Mouse (Mus musculus): ENCODE data around the gene 2310011J03Rik.

Gene 2310011J03Rik

DNA sequence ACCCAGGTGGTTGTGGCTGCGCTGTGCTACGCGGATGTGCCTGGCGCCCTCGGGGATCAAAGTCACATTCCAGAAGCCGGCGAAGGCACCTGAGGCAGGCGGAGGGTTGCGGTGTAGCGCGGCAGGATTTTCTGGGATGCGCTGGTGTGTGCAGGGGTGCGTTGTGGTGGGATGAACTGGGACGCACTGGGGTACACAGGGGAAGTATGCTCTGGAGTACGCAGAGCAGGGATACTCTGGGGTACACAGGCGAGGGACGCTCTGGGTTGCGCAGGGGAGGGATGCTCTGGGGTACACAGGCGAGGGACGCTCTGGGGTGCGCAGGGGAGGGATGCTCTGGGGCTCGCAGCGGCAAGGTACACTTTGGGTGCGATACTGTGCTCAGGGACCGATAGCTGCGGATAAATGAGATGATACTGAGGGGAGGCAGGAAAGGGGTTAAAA, 22.0 kb upstream of the 2310011J03Rik start:
- no peak for DNase-seq (ENCODE audit: extremely low read depth, low read depth, low spot score)

DNA sequence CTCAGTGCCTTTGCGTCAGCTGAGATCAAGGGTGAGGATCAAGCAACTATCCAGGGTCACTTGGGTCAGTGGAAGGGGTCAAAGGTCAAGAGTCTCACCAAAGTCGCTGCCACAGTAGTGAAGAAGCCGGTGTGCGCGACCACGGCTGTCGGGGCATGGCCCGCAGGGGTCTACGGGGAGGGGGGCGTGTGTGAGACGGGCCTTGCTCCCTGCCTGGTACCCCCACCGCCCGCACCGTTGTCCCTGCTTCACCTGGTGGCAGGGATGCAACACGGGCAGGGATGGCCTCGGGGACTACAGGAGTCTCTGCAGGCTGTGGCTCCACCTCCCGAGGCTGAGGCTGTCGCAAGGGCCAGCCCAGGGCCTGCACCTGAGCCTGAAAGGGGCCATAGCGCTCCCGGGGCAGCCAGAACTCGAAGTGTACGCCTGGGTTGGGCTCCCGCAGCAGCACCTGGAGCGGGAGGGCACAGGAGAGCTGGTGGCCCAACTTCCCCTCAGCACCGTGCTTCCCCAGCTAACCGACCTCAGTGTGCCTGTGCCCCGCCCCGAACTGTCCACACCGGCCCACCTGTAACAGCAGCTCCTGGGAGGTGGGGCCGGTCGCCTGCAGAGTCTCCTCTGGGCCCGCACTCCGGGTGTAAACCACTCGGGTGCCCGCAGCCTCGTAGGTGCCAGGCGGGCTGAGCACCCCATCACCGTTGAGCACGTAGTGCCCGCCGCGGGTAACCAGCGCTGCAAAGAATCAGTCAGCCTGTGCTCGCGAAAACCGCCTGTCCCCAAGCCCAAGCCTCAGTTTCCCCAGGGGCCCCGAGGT, 21.4 kb upstream of the 2310011J03Rik start:
- no peak for DNase-seq (ENCODE audit: extremely low read depth, low read depth, low spot score)

DNA sequence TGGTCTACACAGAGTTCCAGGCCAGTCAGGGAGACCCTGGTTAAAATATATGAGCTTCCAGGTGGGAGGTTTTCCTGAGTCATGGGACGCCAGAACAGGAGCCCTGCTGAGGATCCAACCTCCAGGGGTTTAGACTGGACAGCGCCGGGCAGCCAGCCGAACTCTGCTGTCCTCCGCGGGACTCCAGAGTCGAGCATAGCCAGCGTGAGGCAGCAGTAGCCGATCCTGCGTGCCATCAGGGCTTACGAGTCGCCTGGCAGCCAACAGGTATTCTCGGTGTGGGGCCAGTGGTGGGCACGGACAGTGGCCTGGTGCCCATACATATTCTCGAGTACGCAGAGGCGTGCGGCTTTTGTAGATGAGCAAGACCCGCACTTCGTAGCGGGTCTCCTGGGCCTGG, 20.7 kb upstream of the 2310011J03Rik start:
- no peak for DNase-seq (ENCODE audit: extremely low read depth, low read depth, low spot score)

DNA sequence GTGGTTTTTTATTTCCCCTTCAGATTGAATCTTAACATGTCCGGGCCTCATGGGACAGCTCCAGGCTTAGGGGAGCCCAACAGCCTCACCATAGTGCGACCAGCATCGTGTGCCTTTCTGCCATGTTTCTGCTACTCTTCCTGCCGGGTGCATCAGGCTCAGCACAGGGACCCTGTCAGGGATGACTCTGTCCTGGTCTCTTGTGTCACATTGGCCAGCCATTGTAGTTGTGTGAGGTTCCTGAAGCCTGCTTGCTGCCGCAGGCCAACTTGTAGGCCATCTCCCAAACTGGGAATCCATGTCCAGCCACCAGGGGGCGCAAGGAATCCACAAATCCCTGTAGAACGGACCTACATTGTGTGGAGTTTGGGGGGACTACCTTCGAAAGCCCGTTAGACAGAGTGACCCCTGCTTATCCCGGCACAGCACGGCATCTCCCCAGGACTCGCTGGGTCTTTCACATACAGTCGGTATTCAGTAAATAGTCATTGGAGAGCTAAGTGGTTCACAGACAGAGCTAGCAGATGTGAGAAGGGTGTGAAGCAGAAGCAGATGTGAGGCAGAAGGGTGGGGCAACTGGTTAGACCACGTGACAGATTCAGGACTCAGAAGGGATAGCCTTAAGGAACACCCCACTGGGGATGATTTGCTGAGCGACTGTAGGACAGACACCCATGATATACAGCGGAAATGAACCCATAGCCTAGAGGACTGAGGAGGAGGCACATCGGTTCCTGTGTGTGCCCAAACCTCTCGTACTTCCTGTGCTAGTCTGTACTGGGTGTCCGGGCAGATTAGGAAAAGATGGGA, 19.8 kb upstream of the 2310011J03Rik start:
- no peak for DNase-seq (ENCODE audit: extremely low read depth, low read depth, low spot score)

DNA sequence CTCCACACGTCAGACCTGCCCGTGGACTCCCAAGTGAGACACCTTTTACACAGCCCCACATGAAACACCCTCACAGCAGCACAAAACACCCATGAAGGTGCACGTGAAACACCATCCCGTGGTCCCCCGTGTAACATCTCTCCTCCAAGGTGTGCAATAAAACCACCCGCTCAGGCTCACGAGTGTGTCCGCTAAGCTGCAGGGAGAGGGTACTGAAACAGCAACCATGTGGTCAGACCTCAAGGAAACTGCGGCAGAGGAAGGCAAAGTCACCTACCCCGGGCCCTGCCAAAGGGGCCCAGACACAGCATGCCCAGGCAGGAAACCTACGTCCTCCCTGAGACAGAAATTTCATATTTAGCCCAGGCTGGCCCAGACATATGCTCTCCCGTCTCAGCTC, 15.9 kb upstream of the 2310011J03Rik start:
- no peak for DNase-seq (ENCODE audit: extremely low read depth, low read depth, low spot score)

DNA sequence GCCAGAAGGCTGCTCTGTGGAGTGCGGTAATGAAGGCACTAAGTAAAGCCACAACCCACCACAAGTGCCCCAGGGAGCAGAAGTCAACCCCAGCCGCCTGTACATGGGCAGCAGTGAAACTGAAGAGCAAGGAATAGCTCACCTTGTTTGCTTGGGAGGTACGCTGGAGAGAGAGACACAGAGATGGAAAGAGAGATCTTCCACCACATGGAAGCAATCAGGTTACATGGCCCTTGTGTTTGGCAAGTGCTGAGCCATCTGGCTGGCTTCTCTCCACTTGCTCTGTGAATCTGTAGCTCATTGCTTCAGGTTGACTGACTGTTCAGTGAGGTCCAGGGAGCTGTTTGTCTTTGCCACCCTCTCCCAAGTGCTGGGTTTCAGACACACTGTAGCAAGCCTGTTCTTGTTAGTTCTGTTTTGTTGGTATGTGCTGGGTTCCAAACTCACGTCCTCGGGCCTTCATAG, 12.2 kb upstream of the 2310011J03Rik start:
- DNase-seq (ENCODE audit: extremely low read depth, low read depth, low spot score): no peak

DNA sequence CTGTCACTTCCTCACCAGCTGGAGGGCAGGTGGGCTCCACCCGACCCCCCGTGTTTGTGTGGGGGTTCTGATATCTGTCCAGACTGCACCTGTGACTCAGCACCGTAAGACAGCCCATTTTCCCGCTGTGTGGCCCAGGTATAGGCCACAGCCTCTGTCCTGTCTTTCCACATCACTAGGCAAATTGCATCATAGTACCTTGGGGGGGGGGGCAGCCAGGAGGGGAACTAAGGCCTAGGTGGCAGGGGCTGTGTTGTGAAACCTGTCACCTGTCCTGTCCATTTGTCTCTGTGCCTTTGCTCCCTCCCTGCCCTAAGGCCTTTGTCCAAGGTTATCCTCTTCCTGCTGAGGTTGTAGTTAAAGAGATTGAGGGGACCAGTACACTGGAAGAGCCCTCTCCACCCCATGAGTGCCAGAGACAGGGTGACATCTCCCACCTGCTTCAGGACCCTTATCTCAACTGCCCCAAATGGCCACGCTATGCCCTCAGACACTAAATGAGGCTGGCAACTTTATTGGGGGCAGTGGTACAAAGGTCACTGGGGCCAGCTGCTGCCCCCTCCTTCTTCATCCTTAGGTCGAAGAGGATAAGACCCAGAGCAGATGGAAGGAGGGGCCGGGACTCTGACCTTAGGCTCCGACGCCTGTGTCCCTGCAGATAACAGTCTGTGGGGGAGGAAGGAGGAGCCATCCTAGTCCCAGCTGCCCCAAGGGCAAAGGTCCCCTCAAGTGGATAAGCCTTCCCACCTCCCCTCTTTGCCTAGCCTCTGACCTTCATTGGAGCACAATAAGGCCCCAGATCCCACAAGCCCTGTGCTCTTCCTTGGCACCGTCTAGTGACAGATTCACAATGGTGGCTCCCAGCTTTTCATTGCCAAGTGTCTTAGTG, 11.5 kb upstream of the 2310011J03Rik start:
- no peak for DNase-seq (ENCODE audit: extremely low read depth, low read depth, low spot score)

DNA sequence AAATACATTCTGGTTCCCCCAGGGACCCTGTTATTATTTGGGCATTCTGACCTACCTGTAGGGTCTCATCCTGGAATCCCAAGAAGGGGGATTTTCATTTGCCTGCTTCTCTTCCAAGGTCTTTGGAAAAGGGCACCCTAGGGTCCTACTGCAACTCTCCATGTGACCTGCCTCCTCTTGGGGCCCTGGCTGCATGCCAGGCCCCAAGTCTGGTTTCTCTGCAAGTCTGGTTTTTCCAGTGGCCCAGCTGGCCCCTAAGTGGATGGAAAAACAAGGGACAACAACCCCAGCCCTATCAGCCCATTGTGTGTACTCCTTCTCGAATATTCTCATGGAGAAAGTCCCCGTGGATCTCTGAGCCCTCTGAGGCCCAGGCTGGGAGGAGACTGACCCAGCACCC, 10.6 kb upstream of the 2310011J03Rik start:
- no peak for DNase-seq (ENCODE audit: extremely low read depth, low read depth, low spot score)

DNA sequence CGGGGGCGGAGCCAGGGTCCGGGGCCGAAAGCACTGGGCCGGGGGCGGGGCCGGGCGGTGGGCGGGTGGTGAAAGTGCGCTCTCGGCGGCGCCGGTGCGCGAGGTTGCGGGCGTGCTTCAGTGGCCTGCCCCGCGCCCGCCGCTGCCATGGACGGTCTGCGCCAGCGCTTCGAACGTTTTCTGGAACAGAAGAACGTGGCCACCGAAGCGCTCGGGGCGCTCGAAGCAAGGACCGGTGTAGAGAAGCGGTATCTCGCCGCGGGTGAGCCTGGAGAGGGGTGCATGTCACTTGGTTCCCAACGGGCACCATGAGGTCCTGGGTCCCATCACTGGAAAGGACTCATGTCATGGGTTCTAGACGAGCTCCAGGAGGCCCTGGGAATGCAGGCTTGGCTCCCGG, 9.7 kb upstream of the 2310011J03Rik start:
- no peak for DNase-seq (ENCODE audit: extremely low read depth, low read depth, low spot score)

DNA sequence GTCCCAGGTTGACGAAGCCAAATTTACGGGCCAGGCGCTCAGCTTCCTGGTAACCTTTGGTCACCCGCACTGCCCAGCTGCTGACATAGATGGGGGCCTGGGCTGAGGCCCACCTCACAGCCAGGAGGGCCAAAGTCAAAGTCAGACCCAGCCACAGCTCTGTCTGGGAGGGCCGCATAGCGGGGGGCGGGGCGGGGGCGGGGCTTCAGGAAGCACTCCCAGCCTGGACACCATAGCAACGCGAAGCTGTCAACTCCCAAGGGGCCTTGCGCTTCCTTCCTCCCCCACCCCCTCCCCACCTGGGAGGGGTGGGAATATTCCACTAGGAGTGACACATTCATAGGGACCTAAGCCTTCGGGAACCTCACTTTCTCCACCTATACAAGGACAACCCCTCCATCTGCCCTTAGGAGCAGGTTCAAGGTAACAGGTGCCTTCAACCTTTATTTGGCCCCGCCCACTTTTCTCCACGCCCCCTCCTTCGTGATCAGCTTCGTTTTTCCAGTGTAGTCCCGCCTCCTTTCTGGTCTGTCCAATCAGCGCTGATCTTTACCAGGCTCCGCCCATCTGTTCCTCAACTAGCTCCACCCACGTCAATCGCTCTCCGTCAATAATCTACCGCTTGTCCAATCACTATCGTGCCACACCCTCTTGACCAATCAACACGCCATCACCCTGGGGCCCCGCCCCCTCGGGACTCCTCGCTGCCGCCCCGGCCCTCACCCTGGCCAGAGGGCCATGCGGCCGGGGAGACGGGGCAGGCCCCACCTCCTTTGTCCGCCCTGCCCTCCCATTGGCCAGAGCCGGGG, 9.1 kb upstream of the 2310011J03Rik start, which contains the start of the genes Pcsk4 and Reep6:
Pcsk4 (minus strand) TSS at position 226 of the 809 bp plus-strand sequence.
Reep6 (plus strand) TSS at position 681 of the 809 bp plus-strand sequence.
- DNase-seq (ENCODE audit: extremely low read depth, low read depth, low spot score): peak; percentile 96

DNA sequence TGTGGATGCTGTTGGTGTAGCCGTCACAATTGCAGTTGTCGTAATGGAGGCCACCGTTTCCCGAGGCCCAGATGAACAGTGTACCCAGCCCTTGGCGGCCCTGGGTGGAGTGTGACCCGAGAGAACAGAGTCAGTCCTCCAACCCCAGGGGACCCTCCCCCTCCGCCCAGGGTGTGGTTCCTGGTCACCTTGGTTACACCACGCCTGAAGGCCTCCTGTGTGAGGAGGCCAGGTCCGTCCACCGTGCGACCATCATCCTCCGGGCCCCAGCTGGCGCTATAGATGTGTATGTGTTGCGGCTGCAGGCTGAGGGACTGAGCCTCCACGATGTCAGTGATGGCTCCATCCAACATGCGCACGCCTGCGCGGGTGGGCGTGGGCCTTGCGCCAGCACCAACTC, 4.7 kb upstream of the 2310011J03Rik start:
- DNase-seq (ENCODE audit: extremely low read depth, low read depth, low spot score): no peak

DNA sequence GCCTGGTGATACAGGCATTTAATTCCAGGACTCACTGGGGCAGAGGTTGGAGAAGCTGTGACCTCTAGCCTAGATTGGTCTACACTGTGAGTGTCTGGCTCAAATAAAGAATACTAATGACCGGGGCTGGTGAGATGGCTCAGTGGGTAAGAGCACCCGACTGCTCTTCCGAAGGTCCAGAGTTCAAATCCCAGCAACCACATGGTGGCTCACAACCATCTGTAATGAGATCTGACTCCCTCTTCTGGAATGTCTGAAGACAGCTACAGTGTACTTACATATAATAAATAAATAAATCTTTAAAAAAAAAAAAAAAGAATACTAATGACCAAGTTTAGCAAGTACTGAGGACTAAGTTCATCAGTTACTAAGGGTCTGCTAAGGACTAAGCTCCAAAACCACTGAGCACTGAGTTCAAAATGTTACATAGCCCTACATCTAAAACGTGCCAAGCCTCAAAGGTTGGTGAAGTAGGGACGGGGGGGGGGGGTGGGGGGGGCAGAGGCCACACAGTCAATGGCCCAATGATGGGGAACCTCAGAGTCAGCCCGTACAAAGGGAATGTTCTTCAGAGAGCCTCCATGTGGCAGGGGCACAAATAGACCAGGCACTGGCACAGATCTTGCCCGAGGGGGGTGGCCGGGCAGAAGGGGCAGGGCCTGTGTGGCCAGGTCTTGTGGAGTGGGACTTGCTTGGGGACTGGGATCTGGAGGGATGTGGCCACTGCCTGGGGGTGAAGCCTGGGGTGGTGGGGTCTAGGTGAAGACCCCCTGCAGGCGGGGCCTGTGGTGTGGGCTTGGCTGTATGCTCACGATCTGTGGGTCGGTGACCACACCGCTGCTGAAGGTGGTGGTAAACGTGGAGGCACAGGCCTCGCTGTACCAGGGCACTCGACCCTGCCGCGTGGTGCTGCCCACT, 4.0 kb upstream of the 2310011J03Rik start:
- DNase-seq (ENCODE audit: extremely low read depth, low read depth, low spot score): no peak

DNA sequence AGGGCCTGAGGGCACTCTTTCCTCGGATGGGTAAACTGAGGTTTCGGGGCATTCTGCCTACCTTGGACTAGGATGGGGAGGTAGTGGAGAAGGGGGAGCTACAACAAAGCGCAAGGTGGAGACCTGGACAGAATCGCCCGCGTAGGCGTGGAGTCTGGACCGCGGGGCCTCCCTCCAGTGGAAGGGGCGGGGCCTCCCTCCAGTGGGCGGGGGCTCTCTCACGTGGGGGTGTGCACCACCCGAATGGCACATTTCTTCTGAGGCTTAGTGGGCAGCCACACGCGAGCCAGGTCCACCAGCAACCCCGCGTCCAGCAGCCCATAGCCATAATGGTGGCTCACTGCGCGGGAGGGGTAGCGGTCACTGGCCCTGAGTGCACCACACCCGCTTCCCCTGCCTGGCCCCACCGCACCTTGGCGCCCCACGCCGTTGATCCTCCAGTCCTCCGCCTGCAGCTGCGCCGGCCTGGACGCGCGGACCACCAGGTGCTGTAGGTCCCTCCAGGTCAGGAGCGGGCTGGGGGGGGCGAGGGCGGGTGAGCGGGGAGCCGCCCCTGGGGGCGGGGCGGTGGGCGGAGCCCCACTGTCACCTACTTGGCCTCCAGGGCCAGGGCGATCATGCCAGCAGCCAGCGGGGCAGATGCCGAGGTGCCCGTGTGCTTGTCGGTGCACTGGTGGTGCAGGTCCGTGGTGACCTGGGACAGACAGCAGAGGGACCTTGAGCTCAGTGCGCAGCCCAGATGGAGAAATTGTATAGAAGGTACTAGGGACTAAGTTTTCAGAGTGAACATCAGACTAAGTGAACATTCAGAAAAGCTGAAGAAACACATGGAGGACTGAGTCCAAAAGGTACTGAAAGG, 3.2 kb upstream of the 2310011J03Rik start:
- DNase-seq (ENCODE audit: extremely low read depth, low read depth, low spot score): no peak

DNA sequence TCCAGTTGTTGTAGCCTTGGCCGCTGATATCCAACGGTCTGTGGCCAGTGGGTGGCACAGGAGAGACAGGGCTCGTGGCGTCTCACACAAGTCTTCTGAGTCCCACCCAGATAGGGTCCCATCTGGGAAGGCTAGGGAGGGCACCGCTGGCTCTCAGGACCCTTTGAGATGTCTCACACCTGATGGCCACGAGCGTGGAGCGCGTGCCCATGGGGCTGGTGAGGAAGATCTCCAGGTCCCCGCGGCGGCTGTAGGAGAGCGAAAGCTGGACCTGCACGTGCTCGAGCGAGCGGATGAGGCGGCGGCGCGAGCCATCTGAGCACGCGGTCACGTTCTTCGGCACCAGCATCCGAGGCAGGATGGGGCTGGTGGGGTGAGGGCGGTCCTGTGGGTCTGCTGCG, 2.5 kb upstream of the 2310011J03Rik start:
- DNase-seq (ENCODE audit: extremely low read depth, low read depth, low spot score): no peak

DNA sequence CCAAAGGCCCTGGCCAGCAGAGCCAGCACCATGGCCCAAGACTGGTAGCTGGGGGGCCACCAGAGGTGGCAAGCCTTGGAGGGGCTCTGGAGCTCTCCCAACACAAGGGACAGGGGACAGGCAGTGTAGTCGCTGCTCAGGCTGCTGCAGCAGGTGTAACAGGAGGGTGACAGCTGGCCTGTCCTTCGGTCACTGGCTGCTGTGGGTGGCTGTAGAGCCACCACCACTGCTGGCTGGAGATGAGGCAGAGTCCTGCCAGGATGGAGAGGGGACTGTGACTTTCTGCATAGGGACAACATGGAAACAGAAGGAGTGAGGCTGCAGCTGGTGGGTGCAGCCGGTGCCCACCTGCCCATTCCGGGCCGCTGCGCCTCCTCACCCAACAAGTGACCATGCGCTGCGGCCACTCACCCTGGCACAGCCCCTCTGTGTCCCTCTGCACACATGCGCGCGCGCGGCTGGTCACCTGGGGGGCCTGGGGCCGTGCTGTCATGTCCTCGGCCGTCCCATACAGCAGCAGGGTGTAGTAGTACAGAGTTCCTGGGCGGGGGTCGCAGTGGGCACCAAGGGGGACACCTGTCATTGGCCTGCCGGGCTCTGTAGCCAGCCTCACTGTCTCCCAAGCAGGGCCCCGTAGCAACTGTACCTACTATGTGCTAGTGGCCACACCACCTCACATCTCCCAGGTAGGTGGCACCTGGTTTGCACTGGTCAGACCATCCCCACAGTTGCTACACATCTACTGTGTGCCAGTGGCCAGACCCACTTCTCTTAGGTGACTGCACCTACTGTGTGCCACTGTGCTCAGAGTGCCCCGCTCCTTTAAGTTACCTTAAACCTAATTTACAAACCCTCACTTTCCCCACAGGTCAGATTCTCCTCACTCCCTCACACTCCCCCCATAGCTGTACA, 1.6 kb upstream of the 2310011J03Rik start:
- DNase-seq (ENCODE audit: extremely low read depth, low read depth, low spot score): no peak

DNA sequence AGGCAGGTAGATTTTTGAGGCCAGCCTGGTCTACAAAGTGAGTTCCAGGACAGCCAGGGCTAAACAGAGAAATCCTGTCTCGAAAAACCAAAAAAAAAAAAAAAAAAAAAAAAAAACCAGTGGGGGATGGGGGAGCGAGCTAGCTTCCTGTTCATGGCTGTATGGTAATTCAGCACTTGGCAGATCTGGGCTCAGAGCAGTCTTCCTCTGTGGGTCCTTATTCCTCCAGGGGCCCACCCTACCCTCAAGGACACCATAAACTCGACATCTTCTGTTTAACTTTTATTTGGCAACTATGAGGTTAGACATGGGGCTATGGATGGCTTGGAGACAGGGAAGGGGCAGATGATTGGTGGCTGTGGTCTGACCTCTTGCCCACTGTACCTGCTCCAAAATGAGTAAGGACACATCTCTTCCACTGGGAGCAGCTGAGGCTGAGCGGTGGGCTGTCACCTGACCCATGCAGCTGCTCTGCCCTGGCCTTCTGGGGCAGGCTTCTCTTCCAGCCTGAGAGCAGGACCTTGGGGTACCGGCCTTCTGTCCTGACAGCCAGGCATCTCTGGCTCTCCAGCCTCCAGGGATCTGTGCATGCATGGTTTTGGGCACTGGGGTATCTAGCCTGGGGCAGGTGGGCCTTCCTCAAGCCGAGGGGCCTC, 805 bp upstream of the 2310011J03Rik start:
- no peak for DNase-seq (ENCODE audit: extremely low read depth, low read depth, low spot score)

DNA sequence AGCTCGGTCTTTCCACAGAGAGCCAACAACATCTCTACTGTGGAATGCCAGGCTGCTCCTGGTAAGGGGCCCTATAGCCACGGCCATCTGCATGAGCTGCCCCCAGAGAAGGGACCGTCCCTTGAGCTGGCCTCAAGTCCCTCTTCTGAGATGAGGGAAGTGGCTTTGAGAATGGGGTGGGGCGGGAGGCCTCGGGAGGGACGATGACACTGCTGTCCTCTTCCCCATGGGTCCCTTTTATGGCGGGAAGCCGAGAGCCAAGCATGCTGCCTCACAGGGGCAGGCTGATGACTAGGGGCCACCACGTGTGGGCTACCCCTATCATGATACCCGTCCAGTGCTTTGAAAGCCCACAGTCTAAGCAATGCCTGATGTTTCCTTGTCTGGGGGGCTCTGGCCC, 3.3 kb downstream of the 2310011J03Rik start:
- no peak for DNase-seq (ENCODE audit: extremely low read depth, low read depth, low spot score)

Measured in fat pad, adult 2 months (tissue).